Mouse (Mus musculus) ES-Bruce4 (cell line): ENCODE data around the gene March7. TPM values are rescaled to one million over a fixed set of nuclear protein-coding genes. Genes with fewer than 3 reads are reported as not detected.

Source experiments
- H3K27ac ChIP-seq: 2 replicates; pipeline ENCODE4 v1.5.1; 2012; ENCODE audit warnings: low read length, inconsistent platforms; ENCODE audit not compliant: insufficient read depth
- H3K27me3 ChIP-seq: 2 replicates; pipeline ENCODE4 v1.6.1; 2012; ENCODE audit warnings: mild to moderate bottlenecking, low read length, inconsistent platforms; ENCODE audit not compliant: control insufficient read depth, poor library complexity, insufficient read depth, severe bottlenecking
- H3K36me3 ChIP-seq: 2 replicates; pipeline ENCODE4 v1.6.1; 2012; ENCODE audit warnings: inconsistent platforms, mild to moderate bottlenecking, low read length, moderate library complexity; ENCODE audit not compliant: control insufficient read depth, poor library complexity, insufficient read depth, severe bottlenecking
- H3K4me1 ChIP-seq: one replicate; pipeline ENCODE4 v1.8.1; 2011; ENCODE audit warnings: low read length; ENCODE audit not compliant: control insufficient read depth, insufficient read depth
- H3K4me3 ChIP-seq: 2 replicates; pipeline ENCODE4 v1.5.1; 2011; ENCODE audit warnings: low read depth, mild to moderate bottlenecking, low read length
- H3K9ac ChIP-seq: 2 replicates; pipeline ENCODE4 v1.6.1; 2012; ENCODE audit warnings: low read depth, mild to moderate bottlenecking, inconsistent platforms; ENCODE audit not compliant: poor library complexity, severe bottlenecking
- H3K9me3 ChIP-seq: replicated peaks from 2 replicates; pipeline ENCODE4 v1.6.1; 2012; ENCODE audit warnings: mild to moderate bottlenecking, low read length, inconsistent platforms; ENCODE audit not compliant: control insufficient read depth, poor library complexity, insufficient read depth, severe bottlenecking
- CTCF ChIP-seq: IDR thresholded peaks from one replicate; pipeline ENCODE4 v1.8.1; 2011; ENCODE audit warnings: low read depth, low read length
- EP300 ChIP-seq: IDR thresholded peaks from 2 replicates; pipeline ENCODE4 v1.6.1; 2011; ENCODE audit warnings: low read depth, low read length; ENCODE audit not compliant: insufficient read depth
- POLR2A ChIP-seq: IDR thresholded peaks from one replicate; pipeline ENCODE4 v1.8.1; 2011; ENCODE audit warnings: low read length; ENCODE audit not compliant: insufficient read depth
- polyA plus RNA-seq: library from polyadenylated mRNA; stranded (reverse); fragments of >200 nt; gene quantifications from 2 replicates; pipeline ENCODE4 v1.2.4, GENCODE M21; 2011; ENCODE audit warnings: low read depth; ENCODE audit not compliant: missing spikeins, insufficient read depth, insufficient read length

March7 gene
- polyA plus RNA-seq, 1 experiment: 183 TPM

DNA sequence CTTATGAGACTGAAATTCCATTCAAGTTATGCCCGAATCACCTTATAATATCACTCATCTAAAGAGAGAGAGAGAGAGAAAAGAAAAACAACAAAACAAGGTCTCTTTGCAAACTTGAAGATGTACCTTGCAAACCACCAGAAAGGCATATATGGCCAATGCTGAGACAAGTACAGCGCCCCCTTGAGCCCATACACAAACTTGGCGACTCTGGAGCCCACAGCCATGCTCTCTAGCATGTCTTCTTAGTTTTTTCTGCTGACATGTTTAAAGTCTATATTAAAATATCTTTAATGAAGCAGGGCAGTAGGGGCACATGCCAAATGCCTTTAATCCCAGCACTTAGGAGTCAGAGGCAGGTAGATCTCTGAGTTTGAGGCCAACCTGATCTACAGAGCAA, 36.5 kb upstream of the March7 start:
- H3K4me1 ChIP-seq: no peaks in the 10 kb centered on the region
- peak; percentile 38 for TF ChIP-seq CTCF
- TF ChIP-seq POLR2A: no peak

DNA sequence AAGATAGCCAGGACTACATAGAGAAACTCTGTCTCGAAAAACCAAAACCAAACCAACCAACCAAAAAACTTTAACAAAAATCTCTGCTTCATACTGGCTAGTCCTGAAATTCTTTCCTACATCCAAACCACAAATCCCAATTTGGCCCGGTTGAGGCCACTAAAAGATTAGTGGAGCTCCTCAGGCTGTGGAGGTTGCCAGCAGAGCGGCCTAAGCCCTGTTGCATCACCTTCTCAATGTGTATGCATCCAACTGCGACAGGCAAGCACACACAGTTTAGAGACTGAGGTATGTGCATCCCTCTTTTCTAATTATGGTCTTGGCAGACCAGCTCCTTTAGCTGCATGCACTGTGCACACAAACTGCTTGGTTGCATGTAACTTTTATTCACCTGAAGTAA, 36.1 kb upstream of the March7 start:
- H3K4me3 ChIP-seq: no peak overlapping the region
- H3K27me3 ChIP-seq: no peaks in the 10 kb centered on the region
- no peaks in the 10 kb centered on the region for H3K36me3 ChIP-seq
- peaks cover 5% of the 10 kb centered on the region; the same call in 1 of the 2 replicates for H3K9me3 ChIP-seq
- TF ChIP-seq POLR2A (no peak), CTCF (no peak), EP300 (no peak)
- no peaks in the 10 kb centered on the region for H3K4me1 ChIP-seq
- H3K27ac ChIP-seq: no peak overlapping the region
- H3K9ac ChIP-seq: no peak overlapping the region

More for the DNA sequence above, 36.5 kb upstream of the March7 start:
- Histone ChIP-seq H3K27ac (no peak overlapping the region), H3K9me3 (peaks cover 5% of the 10 kb centered on the region; the same call in 1 of the 2 replicates), H3K36me3 (no peaks in the 10 kb centered on the region), H3K9ac (no peak overlapping the region), H3K4me3 (no peak overlapping the region), H3K27me3 (no peaks in the 10 kb centered on the region)

DNA sequence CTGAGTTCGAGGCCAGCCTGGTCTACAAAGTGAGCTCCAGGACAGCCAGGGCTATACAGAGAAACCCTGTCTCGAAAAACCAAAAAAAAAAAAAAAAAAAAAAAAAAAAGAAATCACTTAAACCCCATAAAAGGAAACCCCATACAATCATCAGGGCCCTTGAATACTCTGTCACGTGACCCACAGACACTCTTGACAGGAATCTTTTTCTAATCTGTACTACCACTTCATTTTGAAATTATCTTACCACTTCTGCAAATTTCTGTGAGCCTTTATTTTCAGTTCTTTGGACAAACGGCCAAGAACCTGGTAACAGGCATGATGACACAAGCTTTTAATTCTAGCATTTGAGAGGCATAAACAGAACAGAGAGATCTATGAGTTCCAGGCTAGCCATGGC, 34.6 kb upstream of the March7 start:
- Histone ChIP-seq H3K36me3 (no peaks in the 10 kb centered on the region), H3K27me3 (no peaks in the 10 kb centered on the region), H3K4me3 (no peak overlapping the region), H3K9ac (no peak overlapping the region), H3K4me1 (no peaks in the 10 kb centered on the region), H3K9me3 (peaks cover 5% of the 10 kb centered on the region; the same call in 1 of the 2 replicates), H3K27ac (no peak overlapping the region)
- TF ChIP-seq POLR2A: no peak
- no peak for TF ChIP-seq EP300
- no peak for TF ChIP-seq CTCF

DNA sequence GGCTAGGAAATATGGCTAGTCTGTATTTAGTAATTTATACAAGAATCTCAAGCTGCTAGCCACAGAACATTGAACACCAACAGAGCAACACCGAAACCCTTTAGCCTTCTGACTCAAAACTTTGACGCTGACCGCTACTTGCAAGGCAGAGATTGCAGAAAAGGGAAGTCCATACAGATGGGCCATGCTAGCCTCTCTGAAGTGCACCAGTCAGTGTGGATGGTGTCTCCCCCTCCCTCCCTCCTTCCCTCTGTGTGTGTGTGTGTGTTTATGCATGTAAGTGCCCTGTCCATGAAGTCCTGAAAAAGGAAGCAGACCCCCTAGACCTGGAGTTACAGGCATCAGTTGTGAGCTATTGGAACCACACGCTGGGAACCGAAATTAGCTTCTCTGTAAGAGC, 33.6 kb upstream of the March7 start:
- no peak for TF ChIP-seq CTCF
- TF ChIP-seq POLR2A: no peak
- TF ChIP-seq EP300: no peak
- Histone ChIP-seq H3K9me3 (peaks cover 5% of the 10 kb centered on the region; the same call in 1 of the 2 replicates), H3K4me3 (no peak overlapping the region), H3K27me3 (no peaks in the 10 kb centered on the region), H3K36me3 (no peaks in the 10 kb centered on the region), H3K9ac (no peak overlapping the region), H3K4me1 (no peaks in the 10 kb centered on the region), H3K27ac (no peak overlapping the region)

DNA sequence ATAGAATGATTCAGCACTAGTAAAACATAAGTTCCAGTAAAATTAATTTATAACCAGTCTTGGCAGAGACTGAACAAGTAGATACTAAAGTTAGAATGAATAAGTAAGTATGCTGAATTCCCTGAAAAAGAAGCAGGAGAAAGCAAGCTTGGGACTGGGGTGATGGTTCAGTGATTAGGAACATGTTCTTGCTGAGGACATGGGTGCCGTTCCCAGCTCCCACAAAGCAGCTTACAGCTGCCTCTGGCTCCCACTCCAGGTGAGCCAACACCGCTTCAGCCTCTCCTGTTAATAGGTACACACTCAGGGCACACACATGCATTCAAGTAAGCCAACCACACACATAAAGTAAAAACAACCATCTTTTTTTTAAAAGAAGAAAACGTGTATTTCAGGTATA, 32.2 kb upstream of the March7 start:
- no peaks in the 10 kb centered on the region for H3K36me3 ChIP-seq
- no peak for TF ChIP-seq POLR2A
- TF ChIP-seq EP300: no peak
- no peak for TF ChIP-seq CTCF
- H3K4me3 ChIP-seq: no peak overlapping the region
- no peak overlapping the region for H3K9ac ChIP-seq
- H3K27me3 ChIP-seq: no peaks in the 10 kb centered on the region
- H3K9me3 ChIP-seq: peaks cover 5% of the 10 kb centered on the region; the same call in 1 of the 2 replicates
- no peak overlapping the region for H3K27ac ChIP-seq
- no peaks in the 10 kb centered on the region for H3K4me1 ChIP-seq

DNA sequence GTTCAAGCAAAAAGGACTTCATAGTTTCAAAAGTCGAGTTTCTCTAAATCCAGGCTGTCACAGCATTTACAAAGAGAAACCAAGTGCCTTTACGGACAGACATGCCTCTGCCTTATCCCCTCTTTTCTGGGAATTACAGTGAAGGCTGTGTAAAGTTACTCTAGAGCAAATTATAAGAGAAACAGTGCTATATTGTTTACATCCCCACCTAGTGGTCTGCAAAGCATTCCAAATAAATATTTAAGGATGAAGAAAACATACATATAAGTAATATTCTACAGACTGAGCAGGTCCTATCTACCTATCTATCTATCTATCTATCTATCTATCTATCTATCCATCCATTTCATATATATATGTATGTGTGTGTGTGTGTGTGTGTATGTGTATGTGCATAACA, 28.0 kb upstream of the March7 start:
- no peaks in the 10 kb centered on the region for H3K9me3 ChIP-seq
- no peaks in the 10 kb centered on the region for H3K4me1 ChIP-seq
- no peaks in the 10 kb centered on the region for H3K27me3 ChIP-seq
- H3K9ac ChIP-seq: no peak overlapping the region
- no peak overlapping the region for H3K4me3 ChIP-seq
- no peak for TF ChIP-seq EP300
- no peak for TF ChIP-seq POLR2A
- no peak for TF ChIP-seq CTCF
- H3K27ac ChIP-seq: no peak overlapping the region
- no peaks in the 10 kb centered on the region for H3K36me3 ChIP-seq

DNA sequence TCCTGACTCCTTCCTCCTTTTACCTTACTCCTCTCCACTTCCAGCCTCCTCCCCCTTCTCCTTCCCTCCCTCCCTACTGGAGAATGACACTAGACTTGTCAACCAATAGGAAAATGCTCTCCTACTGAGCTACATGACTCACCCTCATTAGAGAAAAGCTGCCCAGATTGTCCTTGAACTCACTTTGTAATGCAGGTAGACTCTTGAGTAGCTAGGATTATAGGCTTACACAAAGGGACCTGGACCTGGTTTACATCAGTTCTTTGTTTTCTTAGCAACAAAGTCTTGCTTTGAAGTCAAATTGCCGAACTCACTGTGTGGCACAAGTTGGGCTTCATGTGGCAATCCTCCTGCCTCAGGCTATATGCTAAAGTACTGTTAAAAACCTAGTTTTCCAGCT, 12.8 kb upstream of the March7 start:
- Histone ChIP-seq H3K4me3 (no peak overlapping the region), H3K4me1 (no peaks in the 10 kb centered on the region), H3K27me3 (no peaks in the 10 kb centered on the region), H3K9ac (no peak overlapping the region), H3K36me3 (no peaks in the 10 kb centered on the region), H3K27ac (peak overlapping the region; percentile 89), H3K9me3 (no peaks in the 10 kb centered on the region)
- no peak for TF ChIP-seq POLR2A
- TF ChIP-seq EP300: no peak
- no peak for TF ChIP-seq CTCF
